Mouse (Mus musculus): ENCODE data around the gene Hes5. TPM values are rescaled to one million over a fixed set of nuclear protein-coding genes. Genes with fewer than 3 reads are reported as not detected.

Hes5 gene
- not detected for total RNA-seq (2021)

DNA sequence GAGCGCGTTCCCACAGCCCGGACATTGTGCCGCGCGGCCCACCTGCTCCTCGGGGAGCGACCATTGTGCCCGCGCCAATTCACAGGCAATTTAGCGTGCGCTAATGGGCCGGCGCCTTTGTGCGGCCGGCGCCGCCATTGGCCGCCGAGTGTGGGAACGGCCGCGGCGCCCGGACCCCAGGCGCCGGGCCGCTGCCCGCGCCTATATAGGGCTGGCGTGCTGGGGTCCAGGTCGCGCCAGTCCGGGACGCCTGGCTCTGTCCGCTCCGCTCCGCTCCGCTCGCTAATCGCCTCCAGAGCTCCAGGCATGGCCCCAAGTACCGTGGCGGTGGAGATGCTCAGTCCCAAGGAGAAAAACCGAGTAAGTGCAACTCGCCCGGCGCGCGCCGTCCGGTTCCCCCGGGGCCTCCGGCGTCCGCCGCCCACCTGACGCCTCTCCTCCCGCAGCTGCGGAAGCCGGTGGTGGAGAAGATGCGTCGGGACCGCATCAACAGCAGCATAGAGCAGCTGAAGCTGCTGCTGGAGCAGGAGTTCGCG is at the start of gene Hes5:
Gene Hes5 (plus strand): TSS at position 234 of the 536 bp plus-strand sequence.
- DNase-seq, result peak in 1 of 2 experiments; percentile 27
- intact Hi-C loops (cut with DNase I), result loop anchor here (5.0 to 10.0 kb wide), 3 partner anchors 83 to 294 kb away; partner anchors contain the start of gene Pex10

GRCm38 (mm10) chr4:154911644-154912043 is 49.1 kb upstream of the Hes5 start:
- intact Hi-C loops (cut with DNase I), result no loop called here
- no peak for DNase-seq

DNA sequence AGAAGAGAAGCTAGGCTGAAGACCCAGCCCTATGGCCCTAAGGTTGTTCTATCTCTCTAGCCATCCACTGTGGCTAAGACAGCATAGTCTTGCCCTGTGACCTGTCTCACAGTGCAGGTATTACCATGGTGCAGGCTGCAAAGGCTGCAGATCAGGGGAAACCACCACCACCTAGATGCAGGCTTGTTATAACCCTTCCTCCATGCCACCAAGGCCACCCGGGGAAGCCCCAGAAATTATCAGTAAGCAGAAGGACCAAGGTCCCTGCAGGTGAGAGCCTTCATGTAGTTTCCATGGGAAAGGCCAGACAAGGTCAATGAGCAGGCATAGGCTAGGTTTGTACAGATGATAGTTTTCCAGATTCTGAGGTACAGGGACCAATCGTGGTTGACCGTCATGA is 46.9 kb upstream of the Hes5 start:
- no peak for DNase-seq
- intact Hi-C loops (cut with DNase I), result no loop called here

DNA sequence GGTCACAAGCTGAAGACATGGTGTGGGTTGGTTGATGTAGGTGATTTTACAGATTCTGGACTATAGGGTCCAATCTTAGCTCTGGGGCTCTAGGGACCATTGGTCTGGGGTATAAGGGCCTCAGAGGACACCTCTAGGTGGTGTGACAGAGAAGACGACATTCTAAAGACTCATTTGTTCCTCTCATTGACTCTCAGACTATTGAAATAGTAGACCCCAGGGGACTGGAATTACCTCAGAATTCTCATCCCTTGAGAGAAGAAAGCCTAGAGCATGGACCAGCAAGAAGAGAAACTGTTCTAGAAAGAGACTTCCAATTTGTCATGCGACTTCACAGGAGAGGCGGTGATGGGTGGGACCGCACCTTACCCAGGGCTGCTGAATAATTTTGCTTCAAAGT is 46.5 kb upstream of the Hes5 start:
- intact Hi-C loops (cut with DNase I), result no loop called here

GRCm38 (mm10) chr4:154914707-154915106 is 46.0 kb upstream of the Hes5 start:
- DNase-seq, result no peak
- intact Hi-C loops (cut with DNase I), result no loop called here

More for the DNA sequence above, 46.5 kb upstream of the Hes5 start:
- no peak for DNase-seq

DNA sequence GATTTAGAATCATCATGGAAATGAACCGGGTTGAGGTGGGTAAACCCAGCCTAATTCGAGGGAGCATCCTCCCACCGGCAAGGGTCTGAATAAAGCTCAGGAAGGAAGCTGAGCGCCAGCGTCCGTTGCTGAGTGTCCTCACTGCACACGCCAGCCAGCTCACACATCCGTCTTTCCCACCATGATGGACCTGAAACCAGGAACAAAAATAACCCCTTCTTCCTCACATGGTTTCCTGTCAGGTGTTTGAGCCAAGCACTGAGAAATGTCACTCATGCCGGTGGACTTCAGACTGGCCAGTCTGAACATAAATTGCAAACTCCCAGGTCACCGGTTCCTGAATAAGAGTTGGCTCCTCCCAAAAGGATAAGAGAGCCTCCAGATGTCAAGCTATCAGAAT is 45.4 kb upstream of the Hes5 start:
- DNase-seq, result no peak
- intact Hi-C loops (cut with DNase I), result no loop called here

DNA sequence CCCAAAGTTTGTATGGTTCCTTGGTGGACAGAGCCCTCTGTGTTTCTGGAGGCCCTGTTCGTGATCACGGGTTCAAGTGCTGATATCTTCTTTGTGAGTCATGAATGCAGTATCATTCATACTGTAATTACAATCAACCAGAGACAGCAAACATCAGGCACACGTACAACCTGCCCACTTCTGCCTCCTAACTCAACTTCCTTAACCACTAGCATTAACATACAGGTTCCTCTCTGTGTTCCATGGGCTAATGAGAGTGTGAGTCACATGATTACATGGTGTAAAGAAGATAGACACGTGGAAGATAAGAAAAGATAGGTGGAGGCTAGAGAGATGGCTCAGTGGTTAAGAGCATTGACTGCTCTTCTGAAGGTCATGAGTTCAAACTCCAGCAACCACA is 44.1 kb upstream of the Hes5 start:
- no peak for DNase-seq
- intact Hi-C loops (cut with DNase I), result no loop called here

GRCm38 (mm10) chr4:154922291-154922690 is 38.4 kb upstream of the Hes5 start:
- DNase-seq, result no peak

GRCm38 (mm10) chr4:154922931-154923330 is 37.8 kb upstream of the Hes5 start:
- intact Hi-C loops (cut with DNase I), result no loop called here
- DNase-seq, result no peak

More at GRCm38 (mm10) chr4:154922291-154922690, 38.4 kb upstream of the Hes5 start:
- intact Hi-C loops (cut with DNase I), result no loop called here

DNA sequence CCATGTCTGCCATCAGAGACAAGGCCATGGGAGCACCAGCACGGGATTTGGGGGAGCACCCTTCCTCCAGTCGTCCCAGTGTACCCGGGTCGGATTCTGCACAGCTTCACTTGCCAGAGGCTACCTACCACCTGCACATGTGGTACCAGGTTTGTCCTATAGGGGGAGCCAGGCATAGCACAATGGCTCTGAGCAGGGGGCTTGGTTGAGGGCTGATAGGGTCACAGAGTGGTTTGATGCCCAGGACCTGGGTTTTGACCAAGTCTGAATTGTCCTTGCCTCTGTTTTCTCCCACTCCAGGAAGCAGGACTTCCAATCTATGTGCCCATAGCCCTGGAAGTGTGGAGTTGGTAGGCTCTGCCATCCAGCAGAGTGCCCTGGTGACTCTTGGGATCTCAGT is 35.3 kb upstream of the Hes5 start:
- DNase-seq, result peak in 1 of 2 experiments; percentile 53
- intact Hi-C loops (cut with DNase I), result no loop called here

- no peak for DNase-seq
- intact Hi-C loops (cut with DNase I), result loop anchor here (1.0 kb wide), 1 partner anchor 17 kb away; no protein-coding TSS in a partner anchor
Observed at GRCm38 (mm10) chr4:154926969-154927898, 33.5 kb upstream of the Hes5 start.

- DNase-seq, result peak; percentile 57 to 72
- intact Hi-C loops (cut with DNase I), result loop anchor here (1.0 kb wide), 1 partner anchor 16 kb away; no protein-coding TSS in a partner anchor
Observed at GRCm38 (mm10) chr4:154927899-154928337, 32.8 kb upstream of the Hes5 start.

GRCm38 (mm10) chr4:154928395-154929087 is 32.2 kb upstream of the Hes5 start, which contains the start of gene Tnfrsf14:
TSS of gene Tnfrsf14 (minus strand) at chr4:154928563.
- DNase-seq, result no peak
- intact Hi-C loops (cut with DNase I), result no loop called here

GRCm38 (mm10) chr4:154929088-154929660 is 31.5 kb upstream of the Hes5 start:
- intact Hi-C loops (cut with DNase I), result no loop called here
- DNase-seq, result peak; percentile 41 to 44

- intact Hi-C loops (cut with DNase I), result no loop called here
Observed at GRCm38 (mm10) chr4:154933306-154933907, 27.3 kb upstream of the Hes5 start.

DNA sequence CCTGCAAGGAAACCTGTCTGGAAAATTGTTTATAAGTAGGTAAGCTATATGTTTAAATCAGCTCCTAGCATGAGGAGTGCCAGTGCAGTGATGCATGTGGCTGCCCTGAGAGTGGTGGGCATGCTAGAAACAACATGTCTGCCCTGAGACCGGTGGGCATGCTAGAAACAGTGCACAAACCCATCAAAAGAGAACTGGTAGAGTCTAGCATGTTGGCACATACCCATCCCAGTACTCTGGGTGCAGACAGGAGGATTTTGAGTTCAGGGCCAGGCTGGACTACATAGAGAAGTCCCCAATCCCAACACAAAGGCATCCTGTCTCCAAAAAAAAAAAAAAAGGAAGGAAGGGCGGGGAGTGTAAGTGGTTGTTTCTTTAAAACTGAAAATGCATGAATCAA is 25.9 kb upstream of the Hes5 start:
- intact Hi-C loops (cut with DNase I), result no loop called here
- DNase-seq, result no peak

More at GRCm38 (mm10) chr4:154933306-154933907, 27.3 kb upstream of the Hes5 start:
- DNase-seq, result no peak

DNA sequence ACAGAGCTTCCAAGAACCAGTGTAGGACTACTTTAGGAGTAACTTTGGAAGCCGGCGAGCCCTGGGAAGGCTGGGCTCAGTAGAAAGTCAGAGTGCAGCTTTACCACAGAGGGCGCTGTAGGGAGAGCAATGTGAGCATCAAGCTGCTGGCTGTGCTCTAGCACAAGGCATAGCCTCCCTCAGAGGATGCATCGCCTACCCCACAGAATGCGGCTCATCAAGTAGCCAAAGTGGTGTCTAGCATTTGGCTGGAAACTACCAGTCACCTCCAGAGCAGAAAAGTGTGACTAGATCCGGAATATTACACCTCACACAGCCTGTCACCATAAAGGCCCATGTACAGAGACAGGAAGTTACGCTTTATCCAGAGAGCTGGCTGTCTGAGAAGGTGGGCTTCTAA is 24.9 kb upstream of the Hes5 start:
- no peak for DNase-seq
- intact Hi-C loops (cut with DNase I), result no loop called here

DNA sequence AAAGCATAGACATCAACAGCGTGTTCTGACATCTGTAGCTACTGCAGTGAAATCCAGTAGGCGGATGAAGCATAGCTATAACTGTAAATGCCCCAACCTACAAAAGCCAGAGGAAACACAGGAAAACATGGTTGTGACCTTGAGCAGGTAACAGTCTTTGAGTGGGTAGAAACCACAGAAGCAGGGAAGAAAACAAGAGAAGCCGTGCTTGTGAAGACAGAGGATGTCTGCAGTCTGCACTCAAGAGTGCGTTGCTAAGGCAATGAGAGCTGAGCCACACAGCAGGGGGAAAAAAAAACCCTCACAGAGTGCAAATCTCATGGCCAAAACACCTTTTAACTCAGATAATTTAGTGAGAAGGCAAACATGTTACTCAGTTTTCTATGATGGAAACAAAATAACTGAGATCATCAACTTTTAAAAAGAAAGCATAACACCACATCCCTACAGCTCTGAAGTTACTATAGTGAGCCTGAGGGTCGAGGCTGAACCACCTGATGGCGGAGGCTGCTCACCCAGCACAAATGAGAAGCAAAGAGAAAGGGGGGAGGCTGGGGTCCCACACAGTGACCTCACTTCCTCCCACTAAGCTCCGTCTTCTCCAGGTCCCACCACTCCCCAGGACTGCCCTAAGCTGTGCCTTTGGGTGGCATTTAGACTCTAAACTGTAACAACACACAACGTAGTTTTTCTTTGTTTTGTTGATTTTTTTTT is 24.0 kb upstream of the Hes5 start:
- intact Hi-C loops (cut with DNase I), result no loop called here
- DNase-seq, result no peak

- no peak for DNase-seq
- intact Hi-C loops (cut with DNase I), result no loop called here
Observed at GRCm38 (mm10) chr4:154937746-154938145, 23.0 kb upstream of the Hes5 start.

GRCm38 (mm10) chr4:154940156-154940555 is 20.6 kb upstream of the Hes5 start:
- intact Hi-C loops (cut with DNase I), result no loop called here

More at GRCm38 (mm10) chr4:154940156-154940555, 20.6 kb upstream of the Hes5 start:
- no peak for DNase-seq

All from heart, postnatal 36 days (tissue).